Mouse (Mus musculus) frontal cortex, postnatal 36 days (tissue): ENCODE results near the gene Fgfr2.
A peak's percentile ranks its signal among the peaks of the same experiment; 100 is the strongest.
"Not testable (repeated sequence)": the region's sequence is repeated elsewhere in the genome, so short reads cannot be mapped to it uniquely, and the experiment has no call there.

Experiments
- DNase-seq, 2 experiments: peaks; one replicate each; pipeline ENCODE4 v3.0.0; 2022; ENCODE audit warnings: low spot score in 2 of 2

Fgfr2 gene

DNA sequence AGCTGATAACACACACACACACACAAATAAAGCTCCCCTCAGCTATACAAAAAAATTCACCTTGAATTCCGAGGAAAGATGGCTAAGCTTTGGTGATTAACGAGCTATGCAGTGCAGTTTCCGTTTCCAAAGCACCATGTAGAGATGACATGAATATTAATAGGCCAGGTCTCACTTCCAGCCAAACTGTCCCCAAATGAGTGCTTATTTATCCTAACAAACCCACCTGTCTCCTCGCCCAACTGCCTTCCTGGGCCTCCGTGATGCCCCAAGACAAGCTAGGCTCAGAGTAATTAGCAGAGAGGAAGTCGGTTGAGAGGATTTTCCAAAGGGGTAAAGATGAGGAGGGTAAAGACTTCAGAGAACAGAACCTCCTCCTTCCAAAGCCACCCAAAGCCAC is 2652.1 kb downstream of the Fgfr2 start:
- no peak for DNase-seq

DNA sequence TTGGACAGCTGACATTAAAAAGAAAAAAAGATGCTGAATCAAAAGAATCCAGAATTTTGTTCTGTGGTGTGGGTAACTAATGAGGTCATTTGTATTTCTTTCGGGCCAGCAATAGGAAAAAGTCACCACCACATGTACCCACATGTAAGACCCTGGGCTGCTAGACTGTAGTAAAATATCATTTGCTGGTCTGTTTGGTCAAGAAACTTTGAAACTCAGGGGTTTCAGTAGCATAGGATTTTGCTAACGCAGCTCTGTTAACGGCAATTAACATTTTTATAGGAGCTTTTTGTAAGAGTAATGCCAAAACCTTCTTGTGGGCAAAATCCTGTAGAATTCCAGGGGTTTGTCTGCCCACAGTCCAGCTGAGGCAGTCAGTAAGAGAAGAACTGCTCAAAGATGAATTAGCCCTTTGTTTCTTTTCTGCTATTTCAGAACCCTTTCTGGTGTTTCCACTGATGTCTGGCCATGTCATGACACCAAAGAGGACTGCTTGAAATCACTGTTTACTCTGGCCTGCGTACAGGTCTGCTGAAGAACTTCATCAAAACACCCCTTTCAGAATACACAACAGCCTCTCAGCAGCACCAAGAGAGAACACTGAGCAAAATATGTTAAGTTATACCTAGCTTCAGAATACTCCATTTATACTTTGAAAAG is 2667.4 kb downstream of the Fgfr2 start:
- no peak for DNase-seq

GRCm38 (mm10) chr7:130454226-130454625 is 2668.9 kb downstream of the Fgfr2 start:
- DNase-seq: no peak

- no peak for DNase-seq
Measured at GRCm38 (mm10) chr7:130435776-130436175, 2687.4 kb downstream of the Fgfr2 start.

GRCm38 (mm10) chr7:130432141-130432540 is 2691.0 kb downstream of the Fgfr2 start:
- no peak for DNase-seq

GRCm38 (mm10) chr7:130426586-130426985 is 2696.6 kb downstream of the Fgfr2 start:
- DNase-seq: no peak

DNA sequence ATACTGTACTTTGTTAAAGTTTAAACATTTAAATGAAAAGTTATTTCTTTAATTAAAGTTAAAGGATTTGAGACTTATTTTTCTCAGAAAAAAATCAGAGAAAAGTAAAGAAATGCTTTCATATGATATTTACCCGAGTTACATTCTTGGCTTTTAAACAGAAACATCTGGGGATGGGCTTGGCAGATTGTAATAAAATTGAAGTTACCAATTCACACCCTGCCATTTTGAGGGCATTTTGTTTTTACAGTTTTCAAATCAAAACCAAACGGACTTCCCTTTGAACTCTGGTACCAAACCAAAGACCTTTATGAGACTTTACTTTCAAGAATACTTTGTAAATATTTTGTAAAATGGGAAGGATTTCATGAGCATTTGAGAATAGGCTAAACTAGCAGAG is 2697.2 kb downstream of the Fgfr2 start:
- DNase-seq: no peak

GRCm38 (mm10) chr7:130419961-130420360 is 2703.2 kb downstream of the Fgfr2 start:
- no peak for DNase-seq

DNA sequence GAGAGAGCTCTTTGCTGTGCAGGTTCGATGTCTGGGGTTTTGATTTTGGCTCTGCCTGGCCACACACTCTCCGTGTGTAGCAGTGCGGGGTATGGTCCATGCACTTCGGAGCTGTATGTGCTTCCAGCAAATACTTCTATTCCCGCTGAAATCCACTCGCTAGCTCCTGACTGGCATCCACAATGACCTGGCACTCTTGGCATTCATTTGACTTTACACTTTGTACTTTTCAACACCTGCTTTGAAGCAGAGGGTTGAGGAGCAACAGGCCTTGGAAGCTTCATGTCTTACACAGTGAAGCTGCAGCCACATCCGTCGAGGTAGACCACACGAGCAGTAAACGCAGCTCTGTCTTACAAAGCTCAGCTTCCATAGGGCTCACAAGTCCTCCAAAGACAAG is 2715.5 kb downstream of the Fgfr2 start:
- DNase-seq: no peak

GRCm38 (mm10) chr7:130403346-130403745 is 2719.8 kb downstream of the Fgfr2 start:
- no peak for DNase-seq

DNA sequence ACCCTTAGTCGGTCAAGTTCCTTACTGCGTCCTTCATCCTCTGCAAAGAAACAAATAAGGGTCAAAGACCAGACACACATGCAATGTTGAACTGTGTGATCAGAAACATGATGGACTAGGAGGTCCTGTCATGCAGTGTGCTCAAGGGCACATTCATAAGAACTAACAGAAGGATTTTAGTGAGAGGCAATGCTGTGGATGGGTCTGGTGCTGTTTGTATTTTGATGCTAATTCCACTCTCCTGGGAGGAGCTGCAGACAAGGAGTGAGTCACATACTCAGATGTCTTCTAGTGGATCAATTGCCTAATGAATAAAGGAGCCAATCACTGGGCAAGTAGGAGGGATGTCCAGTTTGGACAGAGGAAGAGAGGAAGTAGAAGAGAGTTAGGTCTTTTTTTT is 2728.5 kb downstream of the Fgfr2 start:
- no peak for DNase-seq

DNA sequence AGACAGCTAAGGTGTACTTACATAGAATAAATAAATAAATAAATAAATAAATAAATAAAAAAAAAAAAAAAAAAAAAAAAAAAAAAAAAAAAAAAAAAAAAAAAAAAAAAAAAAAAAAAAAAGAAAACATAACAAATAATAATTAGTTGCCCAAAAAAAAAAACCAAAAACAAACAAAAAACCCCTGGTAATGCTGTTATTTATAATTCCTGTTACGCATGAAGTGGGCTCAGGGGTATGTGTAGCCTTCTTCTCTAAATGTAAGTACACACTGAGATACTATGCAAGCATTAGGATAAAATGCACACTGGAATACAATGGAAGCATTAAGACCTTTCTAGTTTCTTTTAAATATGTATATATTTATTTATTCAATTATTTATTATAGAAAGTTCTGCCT is 2733.1 kb downstream of the Fgfr2 start:
- not testable (repeated sequence) for DNase-seq

GRCm38 (mm10) chr7:130386308-130386707 is 2736.8 kb downstream of the Fgfr2 start:
- no peak for DNase-seq

- DNase-seq: no peak
Measured at GRCm38 (mm10) chr7:130385732-130386294, 2737.3 kb downstream of the Fgfr2 start.

DNA sequence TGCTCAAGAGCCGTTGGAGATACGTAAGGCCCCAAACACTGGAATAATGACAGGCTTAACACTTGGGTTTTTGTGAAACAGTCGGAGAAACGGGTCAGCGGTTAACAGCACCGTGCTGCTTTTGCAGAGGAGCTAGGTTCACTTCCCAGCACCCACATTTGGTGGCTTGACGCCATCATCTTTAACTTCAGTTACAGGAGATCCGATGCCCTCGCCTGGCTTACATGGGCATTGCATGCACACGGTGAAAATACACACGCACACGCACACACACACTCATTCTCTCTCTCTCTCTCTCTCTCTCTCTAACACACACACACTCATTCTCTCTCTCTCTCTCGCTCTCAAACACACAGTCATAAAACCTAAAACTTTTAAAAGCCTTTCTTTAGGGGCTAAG is 2741.0 kb downstream of the Fgfr2 start:
- DNase-seq: no peak

DNA sequence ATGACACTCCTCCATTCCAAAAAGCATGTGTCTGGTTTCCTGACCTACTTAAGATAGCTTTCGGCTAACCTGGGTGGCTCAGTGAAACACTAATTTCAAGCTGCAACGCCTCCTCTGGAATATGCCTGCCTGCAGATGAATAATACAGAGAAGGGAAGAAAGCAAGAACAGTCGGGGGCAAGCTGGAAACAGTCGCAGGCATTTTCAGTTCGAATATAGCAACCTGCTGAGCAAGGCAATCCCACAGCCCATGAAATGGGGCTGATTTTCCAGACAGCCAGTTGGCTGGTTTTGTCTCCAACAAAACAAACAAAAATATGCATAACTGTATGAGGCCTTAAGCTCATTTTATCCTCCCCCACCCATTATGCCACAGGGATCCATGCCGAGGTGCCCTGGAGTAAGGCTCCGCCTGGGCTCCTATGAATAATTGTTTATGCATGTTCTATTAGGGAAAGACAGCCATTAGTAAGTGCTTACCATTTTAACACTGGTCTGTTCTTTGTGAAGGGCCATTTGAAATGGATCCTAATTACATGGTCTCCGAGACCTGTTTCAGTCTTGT is 2741.7 kb downstream of the Fgfr2 start:
- peak; percentile 38 to 50 for DNase-seq

DNA sequence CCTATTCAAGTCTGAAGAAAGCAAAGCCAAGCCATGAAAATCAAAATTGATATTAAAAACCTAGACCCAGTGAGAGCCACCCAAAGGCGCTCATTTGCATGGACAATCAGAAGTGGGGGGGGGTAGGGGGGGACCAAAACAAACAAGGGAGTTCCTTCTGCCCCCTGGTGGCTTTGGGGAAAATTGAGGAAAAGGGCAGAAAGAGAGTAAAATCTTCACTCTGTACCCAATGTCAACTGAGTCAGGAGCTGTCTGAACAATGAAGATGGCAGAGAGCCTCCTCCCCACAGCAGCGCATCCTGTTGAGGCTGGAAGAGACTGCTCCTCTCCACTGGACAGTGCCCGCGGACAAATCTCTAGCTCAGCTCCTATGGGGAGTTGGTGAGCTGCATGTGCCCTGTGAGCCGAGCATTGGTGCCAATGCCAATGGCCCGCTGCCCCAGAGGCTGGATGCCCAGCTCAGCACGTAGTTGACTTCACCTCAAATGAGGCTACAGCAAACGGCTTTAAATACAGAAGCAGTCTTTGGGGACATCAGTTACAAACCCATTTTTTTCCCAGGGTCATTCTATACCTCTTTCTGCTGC is 2742.3 kb downstream of the Fgfr2 start:
- DNase-seq: peak; percentile 23 to 30

GRCm38 (mm10) chr7:130380367-130380766 is 2742.8 kb downstream of the Fgfr2 start:
- DNase-seq: no peak

DNA sequence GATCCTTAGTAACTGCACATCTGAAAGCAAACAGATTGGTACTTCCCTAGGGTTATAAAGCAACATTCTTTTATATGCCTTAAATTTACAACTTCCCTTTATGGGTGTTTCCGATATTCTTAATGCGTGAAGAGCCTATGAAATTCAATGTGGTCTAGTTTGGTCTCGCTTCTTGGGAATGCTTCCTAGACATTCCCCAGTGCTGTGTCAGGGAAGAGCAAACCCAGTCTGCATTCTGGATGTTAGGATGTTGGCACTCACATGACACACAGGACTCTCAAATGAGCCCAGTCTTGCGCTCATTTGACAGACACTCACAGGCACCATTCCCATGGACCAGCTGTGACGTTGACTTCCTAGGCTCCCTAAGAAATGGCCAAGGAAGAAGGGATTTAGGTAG is 2743.3 kb downstream of the Fgfr2 start:
- DNase-seq: no peak

DNA sequence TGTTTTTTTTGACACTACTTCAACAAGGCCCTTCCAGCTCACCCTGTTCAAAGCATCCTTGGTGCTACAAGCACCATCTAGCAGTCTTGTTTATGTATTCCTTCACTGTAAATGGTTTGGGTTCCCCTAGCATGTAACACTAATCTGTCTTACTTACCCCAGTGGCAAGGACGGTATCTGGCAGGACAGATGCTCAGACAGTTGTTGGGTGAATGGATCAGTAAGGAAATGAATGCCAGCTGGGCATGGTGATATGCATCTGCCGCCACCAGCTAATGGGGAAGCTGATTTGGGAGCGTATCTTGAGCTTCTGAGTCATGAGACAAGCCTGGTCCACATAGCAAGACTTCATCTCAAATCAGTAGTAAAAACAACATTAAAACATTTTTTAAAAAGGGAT is 2744.8 kb downstream of the Fgfr2 start:
- DNase-seq: no peak

- no peak for DNase-seq
Measured at GRCm38 (mm10) chr7:130374311-130374710, 2748.8 kb downstream of the Fgfr2 start.

- DNase-seq: no peak
Measured at GRCm38 (mm10) chr7:130368827-130369641, 2754.1 kb downstream of the Fgfr2 start.
